Mouse (Mus musculus) adrenal gland, adult 18-20 months (tissue): ENCODE measurements at regions not wholly inside any gene's neighbourhood (a gene's known extent, or its start where the extent isn't known, plus 50 kb on each side); places are given as distances from the start of the nearest gene placed in this dataset.
A peak's percentile ranks its signal among the peaks of the same experiment; 100 is the strongest.

Experiments used
- DNase-seq, 2 experiments: peaks; one replicate each; pipeline ENCODE4 v3.0.0; 2021 to 2022; ENCODE audit warnings: low spot score in 2 of 2

DNA sequence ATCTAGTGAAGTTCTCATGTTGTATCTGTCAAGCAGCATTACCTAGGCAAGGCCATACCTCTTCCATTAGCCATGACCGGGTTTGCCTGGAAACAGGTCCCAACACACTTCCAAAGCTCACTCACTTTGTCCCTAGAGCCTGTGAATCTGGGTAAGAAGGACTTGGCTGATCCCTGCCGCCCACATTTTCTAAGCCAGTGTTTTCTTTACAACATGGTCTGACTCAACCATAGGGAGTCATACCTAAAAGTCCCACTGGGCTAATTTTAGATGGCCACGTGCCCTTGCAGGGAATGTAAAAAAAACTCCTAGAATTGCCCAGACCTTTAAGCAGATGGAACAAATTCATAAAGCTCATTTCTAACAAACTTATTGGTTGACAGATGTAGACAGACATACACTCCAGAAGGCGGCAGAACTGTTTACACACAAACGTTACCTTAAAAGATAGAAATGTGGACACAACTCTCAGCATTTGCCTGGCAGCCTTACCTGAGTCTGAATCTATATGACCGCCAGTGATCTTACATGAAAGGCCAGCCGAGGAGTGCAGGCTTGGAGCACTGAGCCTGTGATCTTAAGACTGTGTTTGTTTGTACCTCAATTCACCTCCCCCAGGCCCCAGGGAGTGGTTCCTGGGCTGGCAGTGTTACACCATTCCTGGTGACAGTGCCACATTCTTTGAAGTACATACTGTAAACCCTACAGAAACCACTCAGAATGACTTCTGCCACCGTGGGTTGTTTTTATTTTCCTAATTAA, 356.4 kb downstream of the Hs3st3b1 start:
- DNase-seq, result no peak

DNA sequence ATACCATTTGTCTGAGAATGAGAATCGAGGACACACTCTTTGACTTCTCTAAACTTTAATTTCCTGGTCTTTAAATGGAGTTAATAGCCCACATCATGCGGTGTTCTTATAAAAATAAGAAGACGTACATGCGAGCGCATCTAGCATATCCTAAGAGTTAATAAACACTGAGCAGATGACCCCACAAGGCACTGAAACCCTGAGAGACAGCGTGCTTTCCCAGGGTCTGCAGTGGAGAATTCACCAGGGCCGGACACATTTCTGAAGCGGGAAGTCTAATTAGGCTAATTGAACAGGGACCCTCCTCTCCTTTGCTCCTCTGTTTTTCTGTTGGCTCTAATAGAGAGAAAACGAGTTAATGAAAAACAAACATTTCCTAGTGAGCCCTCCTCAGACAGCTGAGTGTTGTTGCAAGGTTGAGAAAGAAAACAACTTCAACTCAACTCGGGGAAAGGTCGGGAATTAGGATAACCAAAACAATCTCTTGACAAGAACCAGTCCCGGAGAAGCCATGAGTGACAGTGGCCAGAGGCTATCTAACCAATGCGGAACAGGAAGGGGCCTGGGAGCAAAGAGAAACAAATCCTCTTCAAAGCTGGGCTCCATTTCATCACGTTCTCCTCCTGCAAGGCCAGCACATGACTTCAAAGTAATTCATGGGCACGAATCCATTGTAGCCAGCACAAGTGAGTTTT, 352.2 kb downstream of the Hs3st3b1 start:
- DNase-seq, result no peak

DNA sequence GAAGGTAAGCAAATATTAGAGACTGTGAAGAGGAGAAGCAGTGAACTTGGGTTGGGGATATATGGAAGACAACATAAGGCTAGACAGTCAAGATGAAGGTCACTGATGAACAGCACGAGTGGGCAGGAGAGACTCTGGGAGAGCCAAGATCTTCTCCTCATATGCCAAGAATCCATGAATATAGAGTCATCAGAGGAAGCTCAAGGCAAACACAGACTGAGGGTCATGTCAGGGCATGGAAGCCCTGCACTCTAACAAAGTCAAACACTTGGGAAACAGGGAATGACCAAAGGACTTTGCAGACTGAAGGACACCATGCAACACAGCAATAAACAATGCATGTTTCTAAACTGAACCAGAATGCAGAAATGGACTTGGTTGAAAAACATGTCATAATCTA, 351.4 kb downstream of the Hs3st3b1 start:
- DNase-seq, result no peak

DNA sequence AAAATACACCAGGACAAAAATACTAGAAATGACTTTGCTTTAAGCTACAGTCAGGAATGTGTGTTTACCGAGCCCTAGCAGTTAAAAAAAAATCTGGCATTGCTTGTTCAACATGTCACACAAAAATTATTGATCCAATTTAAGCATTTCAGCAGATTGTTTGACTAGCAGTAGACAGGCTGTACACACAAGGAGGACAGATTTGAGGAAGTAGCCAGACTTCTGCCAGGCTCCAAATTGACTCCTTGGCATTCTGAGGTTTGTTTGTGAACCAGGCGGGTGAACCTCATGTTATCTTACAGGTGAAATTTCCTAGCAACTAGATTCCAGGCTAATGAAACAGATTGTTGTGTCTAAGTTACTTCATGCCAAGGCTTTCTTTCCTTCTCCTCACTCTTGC, 348.8 kb downstream of the Hs3st3b1 start:
- DNase-seq, result no peak

DNA sequence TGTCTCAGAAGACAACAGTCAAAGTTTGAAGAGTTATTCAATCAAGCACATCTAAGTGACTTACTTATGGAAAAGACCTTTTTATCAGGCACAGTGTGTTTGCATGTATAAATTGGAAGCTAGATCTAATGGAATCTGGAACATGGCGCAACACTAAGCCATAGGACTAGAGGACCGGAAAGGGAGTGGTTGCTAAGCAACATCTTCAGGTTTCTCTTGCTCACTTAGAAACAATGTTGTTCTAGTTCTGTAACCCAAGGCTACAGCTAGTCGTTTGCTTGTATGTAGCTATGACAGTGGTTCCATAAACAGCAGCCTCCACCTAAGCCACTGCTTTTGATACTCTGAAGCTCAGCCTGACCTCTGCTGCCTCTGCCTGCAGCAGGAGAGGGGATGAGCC, 338.8 kb downstream of the Hs3st3b1 start:
- no peak for DNase-seq

GRCm38 (mm10) chr11:63585216-63585869, 336.7 kb downstream of the Hs3st3b1 start:
- no peak for DNase-seq

- DNase-seq, result no peak
Observed at GRCm38 (mm10) chr11:63620220-63620619, 301.9 kb downstream of the Hs3st3b1 start.

- DNase-seq, result no peak
Observed at GRCm38 (mm10) chr11:63630336-63630735, 291.8 kb downstream of the Hs3st3b1 start.

DNA sequence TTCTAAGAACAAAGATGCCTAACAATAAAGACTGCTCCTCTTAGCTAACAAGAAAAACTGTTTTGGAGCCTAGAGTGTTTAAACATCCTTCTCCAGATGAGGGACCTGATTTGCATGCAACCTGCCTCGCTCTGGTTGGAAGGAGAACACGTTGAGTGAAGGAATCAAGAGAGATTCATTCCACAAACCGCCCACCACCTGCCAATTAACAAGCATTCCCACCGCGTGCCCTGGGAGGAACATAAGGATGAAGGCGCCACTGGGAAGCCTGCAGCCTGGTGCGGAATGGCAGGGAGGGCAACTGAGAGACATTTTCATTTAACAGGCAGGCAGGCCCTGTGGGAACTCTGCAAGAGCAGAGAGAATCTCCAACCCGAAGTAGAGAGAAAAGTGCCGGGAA, 265.0 kb downstream of the Hs3st3b1 start:
- no peak for DNase-seq

DNA sequence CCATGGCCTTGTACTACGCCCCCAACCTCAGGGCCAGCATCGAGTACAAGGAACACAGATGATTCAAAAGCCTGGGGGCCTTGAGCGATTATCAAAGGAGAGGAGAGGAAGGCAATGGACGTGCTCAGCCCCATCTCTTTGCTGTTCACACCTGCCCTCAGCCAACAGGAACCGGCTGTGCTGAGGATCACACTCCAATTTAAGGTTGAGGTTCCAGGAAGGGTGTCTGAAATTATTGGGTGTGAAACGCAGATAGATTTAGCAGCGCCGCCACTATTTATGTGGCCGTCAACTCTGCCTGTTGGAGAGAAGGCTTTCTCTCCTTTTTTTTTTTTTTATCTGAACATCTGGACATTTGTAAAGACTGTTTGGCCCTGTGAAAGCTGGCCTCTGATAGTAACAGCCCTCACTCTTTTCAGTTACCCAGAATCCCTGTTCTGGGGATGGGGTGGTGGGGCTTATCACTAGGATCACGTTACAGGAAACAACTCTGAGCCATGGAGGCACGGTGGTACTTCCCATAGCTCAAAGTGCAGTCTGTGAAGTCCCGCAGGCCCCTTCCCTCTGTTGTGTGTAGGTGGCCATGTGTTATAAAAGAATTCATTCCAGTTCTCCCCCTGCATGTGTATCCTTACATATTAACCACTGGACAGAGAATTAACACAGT, 256.7 kb downstream of the Hs3st3b1 start:
- DNase-seq, result no peak

GRCm38 (mm10) chr11:63670477-63670876, 251.6 kb downstream of the Hs3st3b1 start:
- no peak for DNase-seq

- DNase-seq, result no peak
Observed at GRCm38 (mm10) chr11:63671816-63672215, 250.3 kb downstream of the Hs3st3b1 start.

DNA sequence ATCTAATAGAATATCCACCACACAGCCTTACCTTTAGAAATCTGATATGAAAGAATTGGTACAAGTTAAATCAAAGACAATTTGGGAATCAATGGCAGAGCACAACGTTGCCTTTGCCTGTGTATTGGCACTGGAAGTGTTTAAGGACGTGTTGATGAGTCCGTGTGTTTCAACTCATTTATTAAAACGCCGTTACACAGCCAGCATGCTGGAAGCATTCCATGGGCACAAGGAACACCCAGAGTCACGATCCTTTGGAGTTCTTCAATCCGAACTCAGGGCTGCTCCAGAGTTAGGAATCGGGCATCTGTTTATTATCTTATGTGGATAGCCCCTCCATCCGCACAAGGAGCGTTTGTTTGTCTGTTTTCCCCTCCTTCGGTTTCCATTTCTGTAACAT, 244.2 kb downstream of the Hs3st3b1 start:
- no peak for DNase-seq

- no peak for DNase-seq
Observed at GRCm38 (mm10) chr11:63678382-63678905, 243.6 kb downstream of the Hs3st3b1 start.

- no peak for DNase-seq
Observed at GRCm38 (mm10) chr11:63679491-63679890, 242.6 kb downstream of the Hs3st3b1 start.

GRCm38 (mm10) chr11:63684228-63684980, 237.7 kb downstream of the Hs3st3b1 start:
- no peak for DNase-seq

GRCm38 (mm10) chr11:63691041-63691440, 231.0 kb downstream of the Hs3st3b1 start:
- DNase-seq, result peak; percentile 4 to 30

- DNase-seq, result no peak
Observed at GRCm38 (mm10) chr11:63704995-63705580, 217.0 kb downstream of the Hs3st3b1 start.

DNA sequence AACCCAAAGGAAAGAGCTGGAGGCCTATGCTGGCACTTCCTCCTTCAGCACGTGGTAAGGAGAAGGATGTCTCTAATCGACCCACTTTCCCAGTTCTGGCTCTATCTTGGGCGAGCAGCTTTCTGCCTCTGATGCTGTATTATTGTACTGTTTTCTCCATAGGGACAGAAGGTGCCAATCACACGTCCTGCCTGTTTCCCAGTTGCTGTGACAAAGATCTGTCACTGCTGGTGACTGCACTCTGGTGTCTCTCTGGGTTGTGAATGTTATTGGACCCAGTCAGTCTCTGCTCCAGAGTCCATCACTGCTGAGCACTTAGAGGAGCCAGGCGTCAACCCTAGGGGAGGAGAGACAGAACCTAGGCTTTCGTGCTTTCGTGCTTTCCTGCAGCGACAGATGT, 216.0 kb downstream of the Hs3st3b1 start:
- DNase-seq, result no peak

GRCm38 (mm10) chr11:63707093-63707492, 215.0 kb downstream of the Hs3st3b1 start:
- no peak for DNase-seq
